Mouse (Mus musculus) testis, adult 2 months (tissue): ENCODE results near the gene Slc48a1.

ENCODE experiments used
- CTCF ChIP-seq: fragments of 200-500 bp; IDR thresholded peaks from 2 replicates; pipeline ENCODE4 v1.5.1; 2012; ENCODE audit warnings: low read depth, mild to moderate bottlenecking, inconsistent platforms, low read length, moderate library complexity; ENCODE audit not compliant: control insufficient read depth, insufficient read depth, insufficient replicate concordance
- POLR2A ChIP-seq: fragments of 200-500 bp; IDR thresholded peaks from 2 replicates; pipeline ENCODE4 v1.6.1; 2012; ENCODE audit warnings: low read depth, mild to moderate bottlenecking, inconsistent platforms, low read length, moderate library complexity; ENCODE audit not compliant: control insufficient read depth

DNA sequence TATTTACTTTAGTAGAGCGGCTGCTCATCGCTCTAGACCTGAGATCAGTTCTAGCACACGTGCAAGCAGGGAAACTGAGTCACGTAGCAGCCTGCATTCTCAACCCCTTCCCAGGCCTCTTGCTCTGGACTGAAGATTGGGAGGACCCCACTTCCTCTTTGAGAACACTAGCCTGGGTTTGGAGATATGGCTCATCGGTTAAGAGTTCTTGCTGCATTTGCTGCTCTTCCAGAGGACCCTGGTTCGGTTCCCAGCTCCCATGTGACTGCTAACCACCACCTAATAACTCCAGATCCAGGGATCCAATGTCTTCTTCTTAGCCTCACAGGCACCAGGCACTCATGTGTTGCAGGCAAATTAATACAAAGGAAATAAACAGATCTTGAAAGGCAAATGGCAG lies 63.1 kb downstream of the Slc48a1 start:
- TF ChIP-seq CTCF (no peak), POLR2A (no peak)
